Mouse (Mus musculus) heart, embryonic 11.5 days (tissue): ENCODE measurements around the gene Lgr6. TPM values are rescaled to one million over a fixed set of nuclear protein-coding genes. Genes with fewer than 3 reads are reported as not detected.

Source experiments
- ATAC-seq: fragments of 200-750 bp; cut with Nextera tagmentation; replicated peaks from 2 replicates; pipeline ENCODE4 v1.8.0; 2017; ENCODE audit warnings: moderate library complexity; ENCODE audit not compliant: insufficient number of reproducible peaks, low FRiP score, low TSS enrichment
- H3K27ac ChIP-seq: fragments of 300-500 bp; sonication (generic); 2 replicates; pipeline ENCODE4 v1.5.1; 2014; ENCODE audit warnings: mild to moderate bottlenecking, low read depth, low read length
- H3K27me3 ChIP-seq: fragments of 300-500 bp; sonication (generic); 2 replicates; pipeline ENCODE4 v1.6.1; 2014; ENCODE audit warnings: mild to moderate bottlenecking, low read length, mixed read lengths; ENCODE audit not compliant: control insufficient read depth, insufficient read depth
- H3K36me3 ChIP-seq: fragments of 300-500 bp; sonication (generic); 2 replicates; pipeline ENCODE4 v1.6.1; 2014; ENCODE audit warnings: mild to moderate bottlenecking, low read length, moderate library complexity, mixed read lengths; ENCODE audit not compliant: control insufficient read depth, insufficient read depth
- H3K4me1 ChIP-seq: fragments of 300-500 bp; sonication (generic); 2 replicates; pipeline ENCODE4 v1.6.1; 2014; ENCODE audit warnings: low read length; ENCODE audit not compliant: control insufficient read depth, insufficient read depth
- H3K4me2 ChIP-seq: fragments of 300-500 bp; sonication (generic); 2 replicates; pipeline ENCODE4 v1.6.1; 2014; ENCODE audit warnings: mild to moderate bottlenecking, moderate library complexity
- H3K4me3 ChIP-seq: fragments of 300-500 bp; sonication (generic); 2 replicates; pipeline ENCODE4 v1.5.1; 2014; ENCODE audit warnings: low read depth, low read length
- H3K9ac ChIP-seq: fragments of 300-500 bp; sonication (generic); 2 replicates; pipeline ENCODE4 v1.6.1; 2014; ENCODE audit warnings: mild to moderate bottlenecking, low read depth, low read length, moderate library complexity
- H3K9me3 ChIP-seq: fragments of 300-500 bp; sonication (generic); replicated peaks from 2 replicates; pipeline ENCODE4 v1.6.1; 2016; ENCODE audit warnings: low read length; ENCODE audit not compliant: control insufficient read depth
- WGBS: fragments of 180-500 bp; shearing (Covaris S2); extraction: QIAGEN DNeasy Blood & Tissue Kit; methylation state at CpG from one replicate; pipeline ENCODE4 v1.1.7; 2014; ENCODE audit not compliant: insufficient replicate concordance; 5-methylcytosine and 5-hydroxymethylcytosine counted together
- polyA plus RNA-seq: library from polyadenylated mRNA; unstranded; fragments of >200 nt; fragmentation: Nextera tagmentation; extraction: Ambion mirVana; gene quantifications from 2 replicates; pipeline ENCODE4 v1.2.1, GENCODE M21; 2014

Gene Lgr6
- polyA plus RNA-seq, 1 experiment from 2014 or later = 1.4 TPM

- no peak for ATAC-seq
- Histone ChIP-seq H3K4me2 (no peak overlapping the region), H3K27ac (no peak overlapping the region), H3K9me3 (no peaks in the 10 kb centered on the region; the same call in 1 of the 2 replicates), H3K4me1 (0 out of 2 replicates have a peak, but pooled peaks cover 4% of the 10 kb centered on the region), H3K4me3 (no peak overlapping the region), H3K27me3 (peaks cover 11% of the 10 kb centered on the region), H3K9ac (no peak overlapping the region), H3K36me3 (no peaks in the 10 kb centered on the region)
- 74% methylated on average over 6 of the region's 6 CpGs for WGBS
These were observed 44.9 kb downstream of the Lgr6 start for GRCm38 (mm10) chr1:135060174-135060573.

- 69% methylated on average over 8 of the region's 8 CpGs for WGBS
- H3K36me3 ChIP-seq = no peaks in the 10 kb centered on the region
- H3K27ac ChIP-seq = no peak overlapping the region
- H3K9me3 ChIP-seq = no peaks in the 10 kb centered on the region
- H3K27me3 ChIP-seq = peaks cover 13% of the 10 kb centered on the region
- ATAC-seq = no peak
- H3K4me1 ChIP-seq = 0 out of 2 replicates have a peak, but pooled peaks cover 4% of the 10 kb centered on the region
- H3K9ac ChIP-seq = 0 out of 2 replicates have a peak overlapping the region, but pooled peaks have one; percentile 22
- no peak overlapping the region for H3K4me3 ChIP-seq
- no peak overlapping the region for H3K4me2 ChIP-seq
These were observed 48.2 kb downstream of the Lgr6 start for GRCm38 (mm10) chr1:135056901-135057300.

GRCm38 (mm10) chr1:135054121-135054520 lies 51.0 kb downstream of the Lgr6 start:
- H3K27me3 ChIP-seq = peaks cover 9% of the 10 kb centered on the region
- H3K4me3 ChIP-seq = no peak overlapping the region
- H3K4me2 ChIP-seq = no peak overlapping the region
- no peak overlapping the region for H3K27ac ChIP-seq
- H3K36me3 ChIP-seq = no peaks in the 10 kb centered on the region
- H3K9ac ChIP-seq = no peak overlapping the region
- H3K9me3 ChIP-seq = no peaks in the 10 kb centered on the region
- 70% methylated on average over 5 of the region's 5 CpGs for WGBS
- ATAC-seq = no peak
- H3K4me1 ChIP-seq = 0 out of 2 replicates have a peak, but pooled peaks cover 4% of the 10 kb centered on the region

GRCm38 (mm10) chr1:135044439-135044838 lies 60.6 kb downstream of the Lgr6 start:
- Histone ChIP-seq H3K27ac (no peak overlapping the region), H3K9ac (no peak overlapping the region), H3K9me3 (no peaks in the 10 kb centered on the region), H3K4me2 (no peak overlapping the region), H3K4me1 (no peaks in the 10 kb centered on the region), H3K36me3 (no peaks in the 10 kb centered on the region), H3K4me3 (no peak overlapping the region), H3K27me3 (no peaks in the 10 kb centered on the region; the same call in 1 of the 2 replicates)
- 85% methylated on average over 2 of the region's 2 CpGs for WGBS
- no peak for ATAC-seq

- ATAC-seq = no peak
- Histone ChIP-seq H3K4me1 (no peaks in the 10 kb centered on the region), H3K36me3 (no peaks in the 10 kb centered on the region), H3K4me2 (no peak overlapping the region), H3K9me3 (no peaks in the 10 kb centered on the region), H3K4me3 (no peak overlapping the region), H3K9ac (no peak overlapping the region), H3K27ac (no peak overlapping the region), H3K27me3 (peaks cover 13% of the 10 kb centered on the region; the same call in 1 of the 2 replicates)
- WGBS = 76% methylated on average over 5 of the region's 5 CpGs
These were observed 68.8 kb downstream of the Lgr6 start for GRCm38 (mm10) chr1:135036297-135036696.

GRCm38 (mm10) chr1:135032658-135033057 lies 72.4 kb downstream of the Lgr6 start:
- no peak overlapping the region for H3K9ac ChIP-seq
- no peaks in the 10 kb centered on the region for H3K36me3 ChIP-seq
- peaks cover 8% of the 10 kb centered on the region; the same call in 1 of the 2 replicates for H3K27me3 ChIP-seq
- no peak overlapping the region for H3K4me3 ChIP-seq
- H3K27ac ChIP-seq = no peak overlapping the region
- WGBS = 30% methylated on average over 8 of the region's 8 CpGs
- no peak for ATAC-seq
- H3K4me2 ChIP-seq = no peak overlapping the region
- H3K4me1 ChIP-seq = no peaks in the 10 kb centered on the region
- peaks cover 3% of the 10 kb centered on the region for H3K9me3 ChIP-seq

- H3K27ac ChIP-seq = no peak overlapping the region
- peaks cover 3% of the 10 kb centered on the region; the same call in 1 of the 2 replicates for H3K27me3 ChIP-seq
- no peaks in the 10 kb centered on the region for H3K4me1 ChIP-seq
- 71% methylated on average over 2 of the region's 2 CpGs for WGBS
- ATAC-seq = no peak
- peaks cover 3% of the 10 kb centered on the region for H3K9me3 ChIP-seq
- H3K36me3 ChIP-seq = no peaks in the 10 kb centered on the region
- H3K4me2 ChIP-seq = no peak overlapping the region
- H3K9ac ChIP-seq = no peak overlapping the region
- no peak overlapping the region for H3K4me3 ChIP-seq
These were observed 75.0 kb downstream of the Lgr6 start for GRCm38 (mm10) chr1:135030121-135030520.

- no peak overlapping the region for H3K4me3 ChIP-seq
- peaks cover 3% of the 10 kb centered on the region for H3K9me3 ChIP-seq
- no peak for ATAC-seq
- H3K4me1 ChIP-seq = peaks cover 6% of the 10 kb centered on the region
- no peak overlapping the region for H3K9ac ChIP-seq
- H3K4me2 ChIP-seq = no peak overlapping the region
- WGBS = 76% methylated on average over 1 of the region's 1 CpGs
- H3K27ac ChIP-seq = no peak overlapping the region
- H3K36me3 ChIP-seq = no peaks in the 10 kb centered on the region
- H3K27me3 ChIP-seq = no peaks in the 10 kb centered on the region
These were observed 78.8 kb downstream of the Lgr6 start for GRCm38 (mm10) chr1:135026275-135026674.

- H3K9ac ChIP-seq = no peak overlapping the region
- H3K9me3 ChIP-seq = peaks cover 3% of the 10 kb centered on the region
- peaks cover 29% of the 10 kb centered on the region for H3K4me1 ChIP-seq
- ATAC-seq = no peak
- H3K27ac ChIP-seq = no peak overlapping the region
- peaks cover 6% of the 10 kb centered on the region; the same call in 1 of the 2 replicates for H3K27me3 ChIP-seq
- 62% methylated on average over 1 of the region's 1 CpGs for WGBS
- H3K36me3 ChIP-seq = no peaks in the 10 kb centered on the region
- H3K4me3 ChIP-seq = no peak overlapping the region
- H3K4me2 ChIP-seq = no peak overlapping the region
These were observed 81.5 kb downstream of the Lgr6 start for GRCm38 (mm10) chr1:135023583-135023982.
